Mouse (Mus musculus): Measurements from ENCODE around the gene Rgl3. TPM values are rescaled to one million over a fixed set of nuclear protein-coding genes. Genes with fewer than 3 reads are reported as not detected.
A peak's percentile ranks its signal among the peaks of the same experiment; 100 is the strongest.

Gene Rgl3
- total RNA-seq, 2 experiments from 2014 or later, result 0.90 to 1.4 TPM

- intact Hi-C loops (cut with DNase I), result no loop called here
- DNase-seq, result no peak
These were observed 37.3 kb downstream of the Rgl3 start for GRCm38 (mm10) chr9:21951977-21952376.

- peak; percentile 25 for DNase-seq
- intact Hi-C loops (cut with DNase I), result no loop called here
These were observed 38.9 kb downstream of the Rgl3 start for GRCm38 (mm10) chr9:21950322-21950721.

GRCm38 (mm10) chr9:21948790-21949189 lies 40.5 kb downstream of the Rgl3 start:
- intact Hi-C loops (cut with DNase I), result no loop called here
- DNase-seq, result no peak

- intact Hi-C loops (cut with DNase I), result no loop called here
- no peak for DNase-seq
These were observed 41.1 kb downstream of the Rgl3 start for GRCm38 (mm10) chr9:21948146-21948545.

- intact Hi-C loops (cut with DNase I), result no loop called here
- peak; percentile 21 for DNase-seq
These were observed 41.6 kb downstream of the Rgl3 start for GRCm38 (mm10) chr9:21947540-21948130.

- DNase-seq, result peak; percentile 28
- intact Hi-C loops (cut with DNase I), result no loop called here
These were observed 45.0 kb downstream of the Rgl3 start for GRCm38 (mm10) chr9:21944267-21944666.

- intact Hi-C loops (cut with DNase I), result no loop called here
These were observed 45.6 kb downstream of the Rgl3 start for GRCm38 (mm10) chr9:21943638-21944037.

GRCm38 (mm10) chr9:21943046-21943445 lies 46.2 kb downstream of the Rgl3 start:
- DNase-seq, result no peak
- intact Hi-C loops (cut with DNase I), result no loop called here

More at GRCm38 (mm10) chr9:21943638-21944037, 45.6 kb downstream of the Rgl3 start:
- DNase-seq, result no peak

GRCm38 (mm10) chr9:21938234-21938855 lies 50.9 kb downstream of the Rgl3 start:
- intact Hi-C loops (cut with DNase I), result no loop called here
- peak; percentile 47 for DNase-seq

GRCm38 (mm10) chr9:21937711-21938175 lies 51.5 kb downstream of the Rgl3 start:
- DNase-seq, result no peak
- intact Hi-C loops (cut with DNase I), result no loop called here

- intact Hi-C loops (cut with DNase I), result no loop called here
- peak; percentile 99 for DNase-seq
These were observed 52.3 kb downstream of the Rgl3 start, which contains the start of gene Plppr2 for GRCm38 (mm10) chr9:21936692-21937570. Plppr2 (plus strand) TSS chr9:21937033.

- intact Hi-C loops (cut with DNase I), result no loop called here
- no peak for DNase-seq
These were observed 53.6 kb downstream of the Rgl3 start for GRCm38 (mm10) chr9:21935466-21936131.

- intact Hi-C loops (cut with DNase I), result no loop called here
- DNase-seq, result no peak
These were observed 55.2 kb downstream of the Rgl3 start for GRCm38 (mm10) chr9:21934021-21934420.

GRCm38 (mm10) chr9:21932445-21933137 lies 56.7 kb downstream of the Rgl3 start:
- intact Hi-C loops (cut with DNase I), result no loop called here
- DNase-seq, result no peak

- intact Hi-C loops (cut with DNase I), result no loop called here
- DNase-seq, result no peak
These were observed 57.2 kb downstream of the Rgl3 start for GRCm38 (mm10) chr9:21932006-21932405.

GRCm38 (mm10) chr9:21929208-21929607 lies 60.0 kb downstream of the Rgl3 start:
- DNase-seq, result no peak
- intact Hi-C loops (cut with DNase I), result no loop called here

GRCm38 (mm10) chr9:21927208-21927753 lies 62.0 kb downstream of the Rgl3 start, which contains the start of the genes Ccdc159 and Tmem205:
Ccdc159 (plus strand) TSS chr9:21927471.
Tmem205 (minus strand) TSS chr9:21927556.
- peak; percentile 93 for DNase-seq
- intact Hi-C loops (cut with DNase I), result no loop called here

- intact Hi-C loops (cut with DNase I), result no loop called here
- no peak for DNase-seq
These were observed 62.5 kb downstream of the Rgl3 start for GRCm38 (mm10) chr9:21926784-21927183.

- no peak for DNase-seq
- intact Hi-C loops (cut with DNase I), result no loop called here
These were observed 63.1 kb downstream of the Rgl3 start for GRCm38 (mm10) chr9:21926155-21926554.

- intact Hi-C loops (cut with DNase I), result no loop called here
- DNase-seq, result no peak
These were observed 63.7 kb downstream of the Rgl3 start for GRCm38 (mm10) chr9:21925506-21925905.

All from left cerebral cortex, postnatal 4 days (tissue).